ENCODE assay signal across 8 mouse cellular contexts in the genomic region with DNA sequence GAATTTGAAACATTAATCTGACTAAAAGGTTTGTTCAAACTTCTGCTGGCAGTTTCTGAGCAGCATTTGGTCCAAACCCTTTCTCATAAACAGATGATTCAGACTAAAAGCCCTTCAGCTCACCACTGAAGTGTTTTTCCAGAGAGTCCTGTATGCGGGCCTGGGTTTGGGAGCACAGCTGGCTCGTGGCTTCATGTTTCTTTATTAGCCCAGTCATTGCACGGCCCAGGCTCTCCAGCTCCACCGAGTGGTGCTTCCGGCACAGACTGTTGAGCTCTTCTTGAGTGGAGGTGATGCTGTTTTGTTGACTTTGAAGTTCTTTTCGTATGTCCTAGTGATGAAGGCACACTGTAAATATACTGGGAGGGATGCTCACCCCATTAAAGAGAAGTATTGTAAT.
DNase-seq lines count a peak whose midpoint lies in the region; ATAC-seq and TF ChIP-seq lines count a peak whose summit lies in the region.
"Had no signal": no experiment of that assay in that cellular context is flagged by ENCODE, and none has a peak within 500 bp of the region (broad histone marks: within the 10 kb centered on the region; RNA-seq: fewer than 3 reads in every experiment).

No protein-coding gene starts in this region.

- no peak overlapping the region for H3K4me2 ChIP-seq in intestine, postnatal 0 days (replicated peaks; ENCODE audit: low read depth)
- no peak overlapping the region for H3K4me2 ChIP-seq in stomach, embryonic 15.5 days
- H3K4me2 ChIP-seq: heart, embryonic 15.5 days had no signal

- H3K9me3 ChIP-seq in intestine, postnatal 0 days (ENCODE audit: control insufficient read depth) = no peaks in the 10 kb centered on the region
- no peaks in the 10 kb centered on the region for H3K9me3 ChIP-seq in stomach, embryonic 15.5 days
- H3K9me3 ChIP-seq: heart, embryonic 15.5 days had no signal

- H3K27ac ChIP-seq in liver, adult 2 months (replicated peaks; ENCODE audit: insufficient read depth, low read depth, low read length) = no peak overlapping the region
- no peak overlapping the region for H3K27ac ChIP-seq in intestine, postnatal 0 days (ENCODE audit: low read depth, low read length)
- H3K27ac ChIP-seq in stomach, embryonic 15.5 days = peak overlapping the region; percentile 58
- H3K27ac ChIP-seq: heart, embryonic 15.5 days had no signal

- H3K36me3 ChIP-seq in liver, adult 2 months (ENCODE audit: control insufficient read depth, insufficient read depth, low read length) = peaks cover 2% of the 10 kb centered on the region; the same call in 1 of the 2 replicates
- no peaks in the 10 kb centered on the region for H3K36me3 ChIP-seq in intestine, postnatal 0 days (ENCODE audit: control insufficient read depth, insufficient read depth)
- H3K36me3 ChIP-seq in stomach, embryonic 15.5 days = no peaks in the 10 kb centered on the region
- H3K36me3 ChIP-seq: heart, embryonic 15.5 days had no signal

- TF ChIP-seq CTCF in liver, adult 2 months (IDR thresholded peaks at IDR 0.05; ENCODE audit: low read depth, low read length) = peak; percentile 39; the same call in 1 of the 2 replicates
- TF ChIP-seq CTCF in intestine, postnatal 0 days (IDR thresholded peaks at IDR 0.05; ENCODE audit: low read depth) = peak; percentile 72

- H3K27me3 ChIP-seq in liver, adult 2 months (ENCODE audit: control insufficient read depth, insufficient read depth, low read length) = no peaks in the 10 kb centered on the region
- H3K27me3 ChIP-seq in intestine, postnatal 0 days (replicated peaks; ENCODE audit: control insufficient read depth, insufficient read depth, low read length) = no peaks in the 10 kb centered on the region
- no peaks in the 10 kb centered on the region for H3K27me3 ChIP-seq in stomach, embryonic 15.5 days (replicated peaks)
- H3K27me3 ChIP-seq: heart, embryonic 15.5 days had no signal

- 55% methylated on average over 6 of the region's 6 CpGs for WGBS in liver, adult 2 months
- 32% methylated on average over 6 of the region's 6 CpGs for WGBS in intestine, postnatal 0 days
- 15% methylated on average over 6 of the region's 6 CpGs for WGBS in stomach, embryonic 15.5 days

- H3K4me3 ChIP-seq in liver, adult 2 months (ENCODE audit: insufficient read depth, low read depth, low read length) = no peak overlapping the region
- no peak overlapping the region for H3K4me3 ChIP-seq in intestine, postnatal 0 days (ENCODE audit: low read depth, low read length)
- no peak overlapping the region for H3K4me3 ChIP-seq in stomach, embryonic 15.5 days (replicated peaks)
- H3K4me3 ChIP-seq: heart, embryonic 15.5 days had no signal

- H3K9ac ChIP-seq in liver, adult 2 months (ENCODE audit: low read depth, low read length) = no peak overlapping the region
- H3K9ac ChIP-seq in intestine, postnatal 0 days (ENCODE audit: low read depth, low read length) = no peak overlapping the region
- H3K9ac ChIP-seq in stomach, embryonic 15.5 days = no peak overlapping the region
- H3K9ac ChIP-seq: heart, embryonic 15.5 days had no signal

- no peak for ATAC-seq in intestine, postnatal 0 days
- peak; percentile 48; the same call in 1 of the 2 replicates for ATAC-seq in stomach, embryonic 15.5 days (ENCODE audit: insufficient read depth, low FRiP score, low read depth)

- TF ChIP-seq POLR2A in liver, adult 2 months (IDR thresholded peaks at IDR 0.05; ENCODE audit: extremely low read depth, insufficient read depth, low read length) = no peak

- H3K79me2 ChIP-seq in liver, adult 2 months (ENCODE audit: control insufficient read depth, insufficient read depth, low read length) = no peaks in the 10 kb centered on the region

- no peak for DNase-seq in liver, adult 2 months (ENCODE audit: extremely low read depth, low read depth, low spot score)
- no peak for DNase-seq in liver
- peak; percentile 47 for DNase-seq in embryo, embryonic 10.5 days (ENCODE audit: low spot score)
- DNase-seq in thymus, postnatal 0 days (ENCODE audit: low spot score) = no peak
- no peak for DNase-seq in retina, embryonic 14.5 days (ENCODE audit: low spot score)

- no peaks in the 10 kb centered on the region for H3K4me1 ChIP-seq in liver, adult 2 months (ENCODE audit: control insufficient read depth, insufficient read depth, low read length)
- no peaks in the 10 kb centered on the region for H3K4me1 ChIP-seq in intestine, postnatal 0 days (replicated peaks; ENCODE audit: control insufficient read depth, insufficient read depth, low read length)
- peaks cover 6% of the 10 kb centered on the region; the same call in 1 of the 2 replicates for H3K4me1 ChIP-seq in stomach, embryonic 15.5 days
